Mouse (Mus musculus): Measurements from ENCODE around the gene Olfr568. TPM values are rescaled to one million over a fixed set of nuclear protein-coding genes. Genes with fewer than 3 reads are reported as not detected.

Gene Olfr568
- not detected in 2 replicates for polyA plus RNA-seq (2015; fragmentation: Nextera tagmentation; extraction: Ambion mirVana)

GRCm38 (mm10) chr7:102876822-102877221 is at the start of gene Olfr568:
Olfr568 (plus strand) TSS chr7:102877122.
- no peak for ATAC-seq (ENCODE audit: insufficient number of reproducible peaks, low FRiP score, low TSS enrichment, low read depth)
- Histone ChIP-seq H3K4me1 (no peaks in the 10 kb centered on the region), H3K4me3 (no peak within 1 kb of the TSS), H3K4me2 (no peak within 1 kb of the TSS), H3K27ac (no peak within 1 kb of the TSS), H3K36me3 (no peaks in the 10 kb centered on the region), H3K27me3 (no peaks in the 10 kb centered on the region), H3K9me3 (no peaks in the 10 kb centered on the region), H3K9ac (no peak within 1 kb of the TSS)

- ATAC-seq (ENCODE audit: insufficient number of reproducible peaks, low FRiP score, low TSS enrichment, low read depth) = no peak
- no peaks in the 10 kb centered on the region for H3K4me1 ChIP-seq
- no peak overlapping the region for H3K4me3 ChIP-seq
These were observed 21.1 kb upstream of the Olfr568 start for GRCm38 (mm10) chr7:102855807-102856206.

GRCm38 (mm10) chr7:102858665-102859064 is 18.3 kb upstream of the Olfr568 start, which contains the start of gene Olfr566:
Olfr566 (minus strand) TSS chr7:102858765.
- no peaks in the 10 kb centered on the region for H3K4me1 ChIP-seq
- ATAC-seq (ENCODE audit: insufficient number of reproducible peaks, low FRiP score, low TSS enrichment, low read depth) = no peak
- 91% methylated on average over 1 of the region's 1 CpGs for WGBS

More at GRCm38 (mm10) chr7:102855807-102856206, 21.1 kb upstream of the Olfr568 start:
- Histone ChIP-seq H3K9ac (no peak overlapping the region), H3K27me3 (no peaks in the 10 kb centered on the region), H3K27ac (no peak overlapping the region), H3K36me3 (no peaks in the 10 kb centered on the region), H3K4me2 (no peak overlapping the region), H3K9me3 (no peaks in the 10 kb centered on the region)

GRCm38 (mm10) chr7:102890782-102891181 is 13.9 kb downstream of the Olfr568 start, which contains the start of gene Olfr569:
Olfr569 (minus strand) TSS chr7:102890882.
- WGBS = 74% methylated on average over 3 of the region's 3 CpGs
- H3K9me3 ChIP-seq = no peaks in the 10 kb centered on the region

More at GRCm38 (mm10) chr7:102858665-102859064, 18.3 kb upstream of the Olfr568 start, which contains the start of gene Olfr566:
- Histone ChIP-seq H3K9me3 (no peaks in the 10 kb centered on the region), H3K27me3 (no peaks in the 10 kb centered on the region), H3K36me3 (no peaks in the 10 kb centered on the region), H3K27ac (no peak within 1 kb of the TSS), H3K4me3 (no peak within 1 kb of the TSS), H3K4me2 (no peak within 1 kb of the TSS), H3K9ac (no peak within 1 kb of the TSS)

GRCm38 (mm10) chr7:102915261-102915660 is 38.3 kb downstream of the Olfr568 start:
- Histone ChIP-seq H3K9me3 (no peaks in the 10 kb centered on the region), H3K4me1 (no peaks in the 10 kb centered on the region), H3K27me3 (no peaks in the 10 kb centered on the region), H3K9ac (no peak overlapping the region), H3K36me3 (no peaks in the 10 kb centered on the region), H3K27ac (no peak overlapping the region), H3K4me2 (no peak overlapping the region), H3K4me3 (no peak overlapping the region)
- no peak for ATAC-seq (ENCODE audit: insufficient number of reproducible peaks, low FRiP score, low TSS enrichment, low read depth)
- WGBS = 8% methylated on average over 1 of the region's 1 CpGs

More at GRCm38 (mm10) chr7:102890782-102891181, 13.9 kb downstream of the Olfr568 start, which contains the start of gene Olfr569:
- H3K4me1 ChIP-seq = no peaks in the 10 kb centered on the region
- H3K27ac ChIP-seq = no peak within 1 kb of the TSS
- ATAC-seq (ENCODE audit: insufficient number of reproducible peaks, low FRiP score, low TSS enrichment, low read depth) = no peak
- H3K9ac ChIP-seq = no peak within 1 kb of the TSS
- no peak within 1 kb of the TSS for H3K4me2 ChIP-seq
- no peaks in the 10 kb centered on the region for H3K36me3 ChIP-seq
- no peak within 1 kb of the TSS for H3K4me3 ChIP-seq
- no peaks in the 10 kb centered on the region for H3K27me3 ChIP-seq

GRCm38 (mm10) chr7:102916405-102916804 is 39.5 kb downstream of the Olfr568 start:
- Histone ChIP-seq H3K4me2 (no peak overlapping the region), H3K9me3 (no peaks in the 10 kb centered on the region), H3K36me3 (no peaks in the 10 kb centered on the region), H3K9ac (no peak overlapping the region), H3K27me3 (no peaks in the 10 kb centered on the region), H3K4me3 (no peak overlapping the region), H3K4me1 (no peaks in the 10 kb centered on the region), H3K27ac (no peak overlapping the region)
- no peak for ATAC-seq (ENCODE audit: insufficient number of reproducible peaks, low FRiP score, low TSS enrichment, low read depth)
- WGBS = 58% methylated on average over 5 of the region's 5 CpGs

GRCm38 (mm10) chr7:102917032-102917875 is 40.3 kb downstream of the Olfr568 start, which contains the start of gene Olfr571:
Olfr571 (minus strand) TSS chr7:102917536.
- Histone ChIP-seq H3K9me3 (no peaks in the 10 kb centered on the region), H3K27ac (no peak within 1 kb of the TSS), H3K4me2 (no peak within 1 kb of the TSS), H3K4me3 (no peak within 1 kb of the TSS), H3K36me3 (no peaks in the 10 kb centered on the region), H3K27me3 (no peaks in the 10 kb centered on the region), H3K4me1 (no peaks in the 10 kb centered on the region), H3K9ac (no peak within 1 kb of the TSS)
- no peak for ATAC-seq (ENCODE audit: insufficient number of reproducible peaks, low FRiP score, low TSS enrichment, low read depth)
- WGBS = 58% methylated on average over 4 of the region's 4 CpGs

GRCm38 (mm10) chr7:102919632-102920031 is 42.7 kb downstream of the Olfr568 start:
- Histone ChIP-seq H3K4me3 (no peak overlapping the region), H3K9me3 (no peaks in the 10 kb centered on the region), H3K27ac (no peak overlapping the region), H3K4me2 (no peak overlapping the region), H3K9ac (no peak overlapping the region), H3K36me3 (no peaks in the 10 kb centered on the region), H3K27me3 (no peaks in the 10 kb centered on the region), H3K4me1 (no peaks in the 10 kb centered on the region)
- WGBS = 25% methylated on average over 1 of the region's 1 CpGs
- ATAC-seq (ENCODE audit: insufficient number of reproducible peaks, low FRiP score, low TSS enrichment, low read depth) = no peak

- no peak within 1 kb of the TSS for H3K27ac ChIP-seq
- 51% methylated on average over 1 of the region's 1 CpGs for WGBS
- no peak for ATAC-seq (ENCODE audit: insufficient number of reproducible peaks, low FRiP score, low TSS enrichment, low read depth)
- no peak within 1 kb of the TSS for H3K4me2 ChIP-seq
- H3K4me3 ChIP-seq = no peak within 1 kb of the TSS
- no peaks in the 10 kb centered on the region for H3K36me3 ChIP-seq
- no peak within 1 kb of the TSS for H3K9ac ChIP-seq
- H3K9me3 ChIP-seq = no peaks in the 10 kb centered on the region
- no peaks in the 10 kb centered on the region for H3K27me3 ChIP-seq
- H3K4me1 ChIP-seq = no peaks in the 10 kb centered on the region
These were observed 47.2 kb downstream of the Olfr568 start, which contains the start of gene Olfr572 for GRCm38 (mm10) chr7:102924109-102924508. Olfr572 (plus strand) TSS chr7:102924409.

- no peak overlapping the region for H3K4me2 ChIP-seq
- 66% methylated on average over 3 of the region's 3 CpGs for WGBS
- ATAC-seq (ENCODE audit: insufficient number of reproducible peaks, low FRiP score, low TSS enrichment, low read depth) = no peak
These were observed 50.2 kb downstream of the Olfr568 start for GRCm38 (mm10) chr7:102927105-102927504.

More at GRCm38 (mm10) chr7:102927105-102927504, 50.2 kb downstream of the Olfr568 start:
- no peaks in the 10 kb centered on the region for H3K9me3 ChIP-seq
- H3K27ac ChIP-seq = no peak overlapping the region
- no peak overlapping the region for H3K4me3 ChIP-seq
- no peaks in the 10 kb centered on the region for H3K4me1 ChIP-seq
- H3K27me3 ChIP-seq = no peaks in the 10 kb centered on the region
- H3K36me3 ChIP-seq = no peaks in the 10 kb centered on the region
- H3K9ac ChIP-seq = no peak overlapping the region
